Mouse (Mus musculus) stomach, postnatal 0 days (tissue): ENCODE results near the gene Gm20695. TPM values are rescaled to one million over a fixed set of nuclear protein-coding genes. Genes with fewer than 3 reads are reported as not detected.
A peak's percentile ranks its signal among the peaks of the same experiment; 100 is the strongest.
"Not testable (repeated sequence)": the region's sequence is repeated elsewhere in the genome, so short reads cannot be mapped to it uniquely, and the experiment has no call there.

Experiments
- ATAC-seq: fragments of 200-750 bp; cut with Nextera tagmentation; 2 replicates; pipeline ENCODE4 v1.8.0; 2017; ENCODE audit not compliant: low FRiP score, low TSS enrichment
- DNase-seq: peaks from one replicate; pipeline ENCODE4 v3.0.0-alpha.2; 2016; ENCODE audit warnings: low spot score
- H3K27ac ChIP-seq: fragments of 300-500 bp; sonication (generic); replicated peaks from 2 replicates; pipeline ENCODE4 v1.5.1; 2014; ENCODE audit warnings: mild to moderate bottlenecking, control low read depth
- H3K27me3 ChIP-seq: fragments of 300-500 bp; sonication (generic); 2 replicates; pipeline ENCODE4 v1.6.1; 2014; ENCODE audit warnings: low read length; ENCODE audit not compliant: control insufficient read depth, insufficient read depth
- H3K36me3 ChIP-seq: fragments of 300-500 bp; sonication (generic); 2 replicates; pipeline ENCODE4 v1.6.1; 2014; ENCODE audit warnings: low read length, mixed read lengths; ENCODE audit not compliant: control insufficient read depth, insufficient read depth
- H3K4me1 ChIP-seq: fragments of 300-500 bp; sonication (generic); replicated peaks from 2 replicates; pipeline ENCODE4 v1.6.1; 2014; ENCODE audit warnings: antibody characterized with exemption; ENCODE audit not compliant: control insufficient read depth, insufficient read depth
- H3K4me2 ChIP-seq: fragments of 300-500 bp; sonication (generic); replicated peaks from 2 replicates; pipeline ENCODE4 v1.6.1; 2014; ENCODE audit warnings: low read depth, mild to moderate bottlenecking, control low read depth, moderate library complexity
- H3K4me3 ChIP-seq: fragments of 300-500 bp; sonication (generic); 2 replicates; pipeline ENCODE4 v1.5.1; 2014; ENCODE audit warnings: low read depth, low read length, control low read depth
- H3K9ac ChIP-seq: fragments of 300-500 bp; sonication (generic); 2 replicates; pipeline ENCODE4 v1.6.1; 2014; ENCODE audit warnings: mild to moderate bottlenecking, low read length, control low read depth, mixed read lengths
- H3K9me3 ChIP-seq: fragments of 300-500 bp; sonication (generic); 2 replicates; pipeline ENCODE4 v1.6.1; 2016; ENCODE audit warnings: low read length; ENCODE audit not compliant: control insufficient read depth
- CTCF ChIP-seq: IDR thresholded peaks from 2 replicates; pipeline ENCODE4 v1.5.1; 2016; ENCODE audit warnings: antibody characterized with exemption, low read depth, mild to moderate bottlenecking, moderate library complexity
- EP300 ChIP-seq: optimal IDR thresholded peaks from 2 replicates; pipeline ENCODE3; 2016; ENCODE audit warnings: antibody characterized with exemption
- WGBS: fragments of 180-500 bp; shearing (Covaris S2); extraction: QIAGEN DNeasy Blood & Tissue Kit; methylation state at CpG from one replicate; pipeline ENCODE4 v1.1.7; 2014; 5-methylcytosine and 5-hydroxymethylcytosine counted together
- polyA plus RNA-seq: library from polyadenylated mRNA; unstranded; fragments of >200 nt; fragmentation: Nextera tagmentation; extraction: Ambion mirVana; gene quantifications from 2 replicates; pipeline ENCODE4 v1.2.1, GENCODE M21; 2015

Gm20695 gene
- polyA plus RNA-seq, 1 experiment from 2014 or later: 1.9 TPM

DNA sequence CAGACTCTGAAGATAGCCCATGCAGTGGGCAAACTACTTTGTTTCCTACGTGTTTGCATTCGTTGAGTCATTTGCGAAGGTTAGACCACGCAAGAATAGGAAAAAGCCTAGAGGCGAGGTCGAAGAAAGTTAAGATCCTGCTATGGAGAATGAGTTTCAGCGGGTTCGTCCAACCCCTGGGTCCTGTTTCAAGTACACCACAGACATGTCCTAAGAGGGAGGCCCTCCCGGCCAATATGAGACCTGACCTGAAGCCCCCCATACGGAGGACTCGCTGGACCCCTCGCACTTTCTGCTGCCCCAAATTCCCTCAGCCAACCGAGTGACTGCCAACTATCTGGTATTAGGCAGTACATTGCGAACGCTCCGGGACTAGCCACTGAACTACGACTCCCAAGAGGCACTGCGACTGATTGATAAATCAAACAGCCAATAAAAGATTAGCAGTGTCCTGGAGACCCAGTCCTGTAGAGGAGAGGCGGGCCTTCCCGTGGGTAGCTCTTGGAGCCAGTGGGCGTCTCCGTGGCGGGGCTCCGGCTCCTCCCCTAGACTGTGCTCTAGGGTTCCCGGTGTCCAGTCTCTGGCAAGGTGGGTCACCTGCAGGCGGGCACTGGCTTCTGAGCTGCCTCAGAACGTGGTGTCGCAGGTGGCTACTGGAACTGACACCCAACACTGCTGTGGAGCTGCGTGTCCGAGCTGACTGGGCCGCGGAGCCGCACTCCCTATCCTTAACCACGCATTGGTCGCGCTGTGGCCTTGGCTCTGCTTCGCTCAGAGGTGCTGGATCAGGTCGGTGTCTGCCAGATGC, 37.5 kb upstream of the Gm20695 start, which contains the start of gene Zfp174:
Gene Zfp174 (plus strand): TSS at position 558 of the 808 bp plus-strand sequence.
- WGBS: 3% methylated on average over 38 of the region's 38 CpGs
- Histone ChIP-seq H3K4me2 (peak within 1 kb of the TSS; percentile 66), H3K4me1 (0 out of 2 replicates have a peak, but pooled peaks cover 3% of the 10 kb centered on the region), H3K4me3 (peak within 1 kb of the TSS; percentile 71), H3K9ac (peak within 1 kb of the TSS; percentile 75), H3K9me3 (no peaks in the 10 kb centered on the region), H3K27me3 (no peaks in the 10 kb centered on the region), H3K27ac (peak within 1 kb of the TSS; percentile 45; the same call in 1 of the 2 replicates), H3K36me3 (no peaks in the 10 kb centered on the region)
- DNase-seq (peak; percentile 96), ATAC-seq (peak; percentile 100)
- TF ChIP-seq CTCF (peak; percentile 20), EP300 (no peak)

DNA sequence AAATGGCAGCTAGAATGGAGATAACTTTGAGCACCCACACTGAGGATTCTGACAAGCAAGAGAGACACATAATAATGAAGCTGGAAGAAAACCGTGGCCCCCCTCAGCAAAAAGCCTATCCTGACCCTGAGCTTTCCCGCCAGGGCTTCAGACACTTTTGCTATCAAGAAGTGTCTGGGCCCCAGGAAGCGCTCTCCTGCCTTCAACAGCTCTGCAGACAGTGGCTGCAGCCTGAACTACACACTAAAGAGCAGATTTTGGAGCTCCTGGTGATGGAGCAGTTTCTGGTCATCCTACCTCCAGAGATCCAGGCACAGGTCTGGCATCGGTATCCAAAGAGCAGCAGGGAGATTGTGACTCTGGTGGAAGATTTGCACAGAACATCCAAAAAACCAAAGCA, 36.6 kb upstream of the Gm20695 start:
- H3K27me3 ChIP-seq: no peaks in the 10 kb centered on the region
- peak overlapping the region; percentile 66 for H3K4me2 ChIP-seq
- WGBS: 73% methylated on average over 4 of the region's 4 CpGs
- H3K4me3 ChIP-seq: peak overlapping the region; percentile 71; the same call in 1 of the 2 replicates
- H3K9me3 ChIP-seq: no peaks in the 10 kb centered on the region
- no peak for TF ChIP-seq EP300
- TF ChIP-seq CTCF: no peak
- H3K27ac ChIP-seq: no peak overlapping the region
- no peaks in the 10 kb centered on the region for H3K36me3 ChIP-seq
- no peak overlapping the region for H3K9ac ChIP-seq
- 0 out of 2 replicates have a peak, but pooled peaks cover 3% of the 10 kb centered on the region for H3K4me1 ChIP-seq
- DNase-seq (no peak), ATAC-seq (no peak)

- Histone ChIP-seq H3K36me3 (no peaks in the 10 kb centered on the region), H3K27me3 (no peaks in the 10 kb centered on the region), H3K27ac (no peak overlapping the region), H3K9me3 (no peaks in the 10 kb centered on the region), H3K9ac (no peak overlapping the region), H3K4me1 (0 out of 2 replicates have a peak, but pooled peaks cover 3% of the 10 kb centered on the region), H3K4me2 (no peak overlapping the region), H3K4me3 (no peak overlapping the region)
- TF ChIP-seq CTCF (peak; percentile 40), EP300 (no peak)
- 72% methylated on average over 3 of the region's 3 CpGs for WGBS
- DNase-seq: no peak
- no peak for ATAC-seq
These were observed 36.0 kb upstream of the Gm20695 start for GRCm38 (mm10) chr16:3848416-3848815.

- not testable (repeated sequence) for H3K27me3 ChIP-seq, H3K36me3 ChIP-seq, DNase-seq, H3K4me1 ChIP-seq, H3K4me3 ChIP-seq, ATAC-seq, H3K9ac ChIP-seq, H3K27ac ChIP-seq, H3K9me3 ChIP-seq, H3K4me2 ChIP-seq
- 79% methylated on average over 11 of the region's 13 CpGs for WGBS
These were observed 33.1 kb upstream of the Gm20695 start for GRCm38 (mm10) chr16:3851301-3851700.

- Histone ChIP-seq H3K9ac (no peak overlapping the region), H3K4me2 (no peak overlapping the region), H3K27ac (no peak overlapping the region), H3K9me3 (no peaks in the 10 kb centered on the region), H3K36me3 (no peaks in the 10 kb centered on the region), H3K4me1 (0 out of 2 replicates have a peak, but pooled peaks cover 2% of the 10 kb centered on the region), H3K27me3 (no peaks in the 10 kb centered on the region), H3K4me3 (no peak overlapping the region)
- DNase-seq (peak; percentile 20), ATAC-seq (no peak)
- 31% methylated on average over 12 of the region's 12 CpGs for WGBS
- TF ChIP-seq CTCF (no peak), EP300 (no peak)
These were observed 31.9 kb upstream of the Gm20695 start for GRCm38 (mm10) chr16:3852586-3852985.
